Mouse (Mus musculus): ENCODE measurements around the gene Arhgdib.

DNA sequence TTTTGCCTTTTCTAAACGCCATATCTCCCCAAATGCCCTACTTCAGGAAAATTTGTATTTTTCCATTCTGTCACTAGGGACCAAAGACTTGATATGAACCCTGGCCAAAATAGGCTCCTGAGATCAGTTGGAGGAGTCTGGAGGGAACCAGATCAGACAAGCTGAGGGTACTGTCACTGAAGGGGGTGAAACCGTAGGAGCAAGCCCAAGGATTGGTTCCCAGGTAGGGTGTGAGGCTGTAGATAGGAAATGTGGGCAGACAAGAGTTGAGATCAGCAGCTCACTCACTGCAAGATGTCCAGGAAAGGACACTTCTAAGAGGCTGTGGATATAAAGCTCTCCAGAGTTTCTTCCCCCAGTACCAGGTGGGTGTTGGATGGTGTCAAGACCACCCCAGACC, 49.7 kb downstream of the Arhgdib start:
- TF ChIP-seq CTCF (IDR thresholded peaks at IDR 0.05; ENCODE audit: low read depth) (no peak), EP300 (IDR thresholded peaks at IDR 0.05; ENCODE audit: low read depth) (no peak)
